Mouse (Mus musculus) inflammation-experienced regulatory T-cells, adult 6 months (primary cell): Measurements from ENCODE around the gene Ankrd34a. TPM values are rescaled to one million over a fixed set of nuclear protein-coding genes. Genes with fewer than 3 reads are reported as not detected.

Source experiments
- ATAC-seq: one replicate; pipeline ENCODE4 v1.8.0; 2017
- polyA plus RNA-seq, 3 experiments: library from polyadenylated mRNA; unstranded; fragments of 100-300 nt; shearing (Covaris generic); gene quantifications; one replicate each; pipeline ENCODE4 v1.2.1; 2017

The Ankrd34a gene
- polyA plus RNA-seq, 3 experiments from 2014 or later = 0.17 TPM; not detected in 2

DNA sequence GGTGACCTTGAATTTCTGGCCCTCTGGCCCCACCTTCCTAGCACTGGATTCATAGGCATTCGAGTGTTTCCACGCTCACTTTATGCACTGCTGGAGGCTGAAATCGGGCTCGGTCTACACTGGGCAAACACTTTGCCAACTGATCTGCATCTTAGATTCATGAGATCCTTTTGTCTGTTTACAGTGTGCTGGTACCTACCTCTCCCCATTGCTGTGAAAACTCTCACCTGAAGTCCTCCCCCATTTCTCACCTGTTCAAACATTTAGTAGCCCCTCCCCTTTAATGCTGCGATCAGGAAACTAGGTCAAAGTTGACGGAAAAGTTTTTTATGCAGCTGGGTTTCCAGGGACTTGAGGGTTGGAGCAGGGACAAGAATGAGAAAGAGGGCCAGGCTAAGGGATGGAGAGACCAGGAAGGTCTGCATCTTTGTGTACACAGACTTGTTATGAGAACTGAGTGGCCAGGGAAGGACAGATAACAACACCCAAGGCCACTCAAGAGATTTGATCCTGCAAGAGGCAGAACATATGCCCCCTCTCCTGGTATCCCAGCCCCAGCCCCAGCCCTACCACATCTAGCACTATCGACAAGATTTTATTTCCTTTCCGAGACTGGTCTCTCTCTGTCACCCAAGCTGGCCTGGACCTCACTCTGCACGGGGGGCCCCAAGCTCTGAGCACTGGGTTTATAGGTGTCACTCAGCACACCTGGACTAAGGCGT lies 32.4 kb upstream of the Ankrd34a start:
- no peak for ATAC-seq

GRCm38 (mm10) chr3:96564633-96565032 lies 31.8 kb upstream of the Ankrd34a start:
- peak; percentile 81 for ATAC-seq

DNA sequence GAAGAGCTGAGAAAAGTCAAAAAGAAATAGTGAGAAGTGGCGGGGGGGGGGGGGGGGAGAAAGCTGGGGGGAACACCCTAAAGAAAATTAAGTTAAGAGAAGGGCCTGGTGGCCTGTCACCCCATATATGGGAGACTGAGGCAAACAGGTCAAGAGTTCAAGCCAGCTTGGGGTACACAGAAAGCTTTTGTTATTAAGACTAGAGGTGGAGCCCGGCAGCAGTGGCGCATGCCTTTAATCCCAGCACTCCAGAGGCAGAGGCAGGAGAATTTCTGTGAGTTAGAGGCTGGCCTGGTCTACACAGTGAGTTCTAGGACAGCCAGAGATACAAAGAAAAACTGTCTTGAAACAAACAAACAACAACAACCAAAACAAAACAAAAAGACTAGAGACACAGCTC lies 31.3 kb upstream of the Ankrd34a start:
- ATAC-seq = no peak

- peak; percentile 42 for ATAC-seq
These were observed 29.6 kb upstream of the Ankrd34a start for GRCm38 (mm10) chr3:96566661-96567450.

- ATAC-seq = no peak
These were observed 27.8 kb upstream of the Ankrd34a start for GRCm38 (mm10) chr3:96568605-96569004.

DNA sequence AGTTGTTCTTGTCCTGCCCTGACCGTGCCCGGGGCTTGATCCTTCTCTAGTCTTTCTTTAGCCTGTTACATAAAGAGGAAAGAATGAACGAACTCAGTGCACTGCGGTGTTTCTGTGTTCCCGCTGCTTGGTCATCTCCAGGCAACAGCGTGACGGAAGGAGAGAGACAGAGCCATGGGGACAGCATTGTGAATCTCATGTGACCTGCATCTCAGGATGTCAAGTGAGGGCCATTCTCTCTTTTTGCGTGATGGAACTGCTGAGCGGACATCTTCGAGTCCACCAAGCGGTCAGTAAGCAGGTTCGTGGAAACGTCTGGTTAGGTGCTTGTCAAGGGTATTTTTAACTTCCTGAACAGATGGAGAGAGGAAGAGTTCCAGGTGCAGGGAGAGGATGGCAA lies 26.9 kb upstream of the Ankrd34a start:
- ATAC-seq = no peak

DNA sequence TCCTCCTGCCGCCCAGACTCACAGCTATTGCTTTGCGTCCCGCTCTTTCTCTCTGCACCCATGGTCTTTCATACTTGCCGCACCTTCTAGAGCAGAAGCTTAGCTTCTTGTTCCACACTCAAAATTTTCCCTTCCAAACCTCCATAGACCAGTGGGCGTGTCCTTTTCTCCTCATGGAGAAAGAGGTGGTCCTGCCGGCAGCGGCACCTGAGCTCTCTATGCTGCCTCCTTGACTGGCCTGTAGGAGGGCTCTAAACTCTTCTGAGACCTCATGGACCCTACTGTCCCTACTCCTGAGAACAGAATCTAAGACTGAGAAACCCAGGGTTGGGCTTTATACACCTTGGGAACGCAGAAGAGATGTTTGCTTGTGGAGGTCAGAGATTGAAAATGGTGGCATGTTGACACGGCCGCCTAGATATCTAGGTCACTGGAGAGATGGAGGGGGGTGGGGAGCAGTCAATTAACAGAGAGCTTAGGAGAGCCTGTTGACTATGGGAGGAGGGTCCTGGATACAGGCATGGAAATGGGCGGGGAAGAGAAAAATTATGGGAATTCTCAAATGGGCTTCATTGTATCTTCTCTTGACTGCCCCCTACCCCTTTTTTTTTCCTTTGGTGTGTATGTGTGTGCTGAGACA lies 26.4 kb upstream of the Ankrd34a start:
- ATAC-seq = no peak

DNA sequence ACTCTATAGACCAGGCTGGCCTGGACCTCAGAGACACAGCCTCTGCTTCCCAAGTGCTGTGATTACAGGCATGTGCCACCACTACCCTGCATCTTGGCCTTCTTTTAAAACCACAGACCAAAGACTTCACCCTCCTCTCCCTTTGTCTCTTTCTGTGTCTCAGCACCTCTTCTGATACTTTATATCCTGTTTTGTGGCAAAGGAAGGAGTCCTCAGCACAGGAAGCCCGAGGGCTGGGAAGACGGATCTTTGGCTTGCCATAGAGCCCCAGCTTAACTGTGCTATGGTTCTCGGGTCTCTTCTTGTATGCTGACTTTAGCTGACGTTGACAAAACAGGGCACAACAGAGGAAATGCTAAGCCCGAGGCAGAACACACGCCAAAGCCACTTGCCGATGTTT lies 25.8 kb upstream of the Ankrd34a start:
- ATAC-seq = peak; percentile 73

DNA sequence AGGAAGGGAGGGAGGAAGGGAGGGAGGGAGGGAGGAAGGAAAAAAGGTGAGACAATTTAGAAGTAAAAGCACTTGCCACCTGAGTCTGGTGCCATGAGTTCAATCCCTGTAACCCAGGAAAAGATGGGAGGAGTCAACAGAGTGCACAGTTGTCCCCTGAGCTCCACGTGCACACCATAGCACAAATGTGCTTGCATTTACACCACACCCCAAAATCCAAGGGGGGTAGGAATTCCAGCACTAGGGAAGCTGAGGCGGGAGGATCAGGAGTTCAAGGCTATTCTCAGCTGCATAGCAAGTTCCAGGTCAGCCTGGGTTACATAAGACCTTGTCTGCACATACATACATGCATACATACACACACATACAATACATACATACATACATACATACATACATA lies 25.1 kb upstream of the Ankrd34a start:
- ATAC-seq = no peak

DNA sequence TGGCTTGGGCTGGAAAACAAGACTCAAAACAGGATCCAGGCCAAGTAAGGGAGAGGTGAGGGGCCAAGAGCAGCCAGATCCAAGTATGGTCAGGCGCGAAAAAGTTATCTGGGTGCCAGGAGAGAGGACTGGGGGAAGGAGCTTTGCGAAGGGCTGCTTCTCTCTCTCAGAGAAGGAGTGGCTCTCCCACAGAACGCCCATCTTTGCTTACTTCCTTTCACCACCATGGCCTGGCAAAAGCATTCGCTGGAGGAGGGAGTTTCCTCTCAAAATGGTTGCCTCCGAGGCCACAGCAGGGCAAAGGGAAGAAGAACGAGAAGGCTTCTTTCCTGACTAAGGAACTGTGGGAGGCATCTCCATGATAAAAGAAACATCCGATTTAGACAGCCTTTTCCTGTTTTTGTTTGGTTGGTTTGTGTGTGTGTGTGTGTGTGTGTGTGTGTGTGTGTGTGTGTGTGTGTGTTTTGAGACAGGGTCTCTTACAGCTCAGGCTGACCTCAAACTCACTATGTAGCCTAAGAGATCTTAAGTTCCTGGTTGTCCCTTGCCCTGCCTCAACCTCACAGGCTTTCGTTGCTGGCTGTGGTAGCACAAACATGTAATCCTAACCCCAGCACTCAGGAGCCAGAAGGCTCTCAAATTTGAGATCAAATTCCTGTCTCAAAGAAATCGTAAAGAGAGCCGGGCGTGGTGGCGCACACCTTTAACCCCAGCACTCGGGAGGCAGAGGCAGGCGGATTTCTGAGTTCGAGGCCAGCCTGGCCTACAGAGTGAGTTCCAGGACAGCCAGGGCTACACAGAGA lies 24.3 kb upstream of the Ankrd34a start:
- ATAC-seq = no peak

GRCm38 (mm10) chr3:96573611-96574511 lies 22.6 kb upstream of the Ankrd34a start:
- ATAC-seq = no peak

DNA sequence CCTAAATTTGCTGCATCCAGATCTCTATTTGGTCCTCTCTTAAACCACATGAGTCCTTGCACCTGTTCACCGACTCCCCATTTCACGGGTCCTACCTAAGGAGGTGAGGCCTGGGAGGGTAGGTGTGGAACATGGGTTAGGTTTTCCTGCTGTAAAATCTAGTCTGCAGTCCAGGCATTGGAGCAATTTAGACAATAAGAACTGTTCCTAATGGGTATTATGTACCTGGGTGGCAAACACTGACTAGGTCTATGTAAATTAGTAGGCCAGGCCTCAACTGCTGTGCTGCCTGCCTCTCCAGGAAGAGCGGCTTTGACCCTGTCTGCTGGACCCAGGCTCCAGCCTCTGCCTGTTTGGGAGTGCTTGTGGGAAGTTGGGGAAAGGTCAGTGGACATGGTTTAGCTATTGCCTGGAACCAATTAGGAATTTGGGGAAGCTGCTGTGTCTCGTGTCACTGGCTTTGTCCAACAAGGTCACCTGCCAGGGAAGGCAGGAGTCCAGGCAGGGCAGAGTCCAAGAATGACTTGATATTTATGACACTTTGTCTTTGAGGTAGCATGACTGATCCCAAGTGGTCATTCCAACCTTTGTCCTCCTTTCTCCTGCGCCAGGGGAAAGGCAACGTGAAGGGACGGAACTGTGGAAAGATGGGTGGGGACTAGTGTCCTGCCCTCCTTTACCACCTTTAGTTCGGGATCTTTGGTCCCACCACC lies 21.0 kb upstream of the Ankrd34a start:
- ATAC-seq = no peak

DNA sequence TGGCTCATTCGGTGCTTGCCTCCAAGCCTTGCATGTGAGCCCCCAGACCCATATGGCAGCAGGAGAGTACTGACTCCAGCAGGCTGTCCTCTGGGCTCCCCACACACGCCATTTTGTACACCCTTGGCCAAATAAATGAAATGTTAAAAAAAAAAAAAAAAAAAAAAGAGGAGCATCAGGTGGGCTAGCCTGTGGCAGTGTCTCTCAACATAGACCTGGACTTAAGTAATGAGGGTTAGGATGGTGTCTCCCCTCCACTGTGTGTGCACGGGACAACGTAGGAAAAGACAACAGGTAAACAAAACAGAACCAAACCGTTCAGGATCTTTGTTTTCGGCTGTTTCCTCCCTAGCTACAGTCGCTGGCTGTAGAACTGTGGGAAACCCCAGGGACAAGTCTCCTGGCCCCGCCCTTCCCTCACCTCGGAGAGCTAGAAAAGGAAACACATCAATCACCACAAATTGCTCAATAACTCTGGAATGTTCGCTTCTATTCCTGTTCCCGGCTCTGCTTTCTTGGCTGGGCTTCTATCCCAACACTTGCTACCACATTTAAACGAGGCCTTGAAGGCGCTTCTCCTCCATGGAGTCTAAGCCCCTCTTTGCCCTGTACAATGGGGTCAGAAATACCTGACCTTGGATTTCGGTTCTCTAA lies 20.3 kb upstream of the Ankrd34a start:
- ATAC-seq = no peak

DNA sequence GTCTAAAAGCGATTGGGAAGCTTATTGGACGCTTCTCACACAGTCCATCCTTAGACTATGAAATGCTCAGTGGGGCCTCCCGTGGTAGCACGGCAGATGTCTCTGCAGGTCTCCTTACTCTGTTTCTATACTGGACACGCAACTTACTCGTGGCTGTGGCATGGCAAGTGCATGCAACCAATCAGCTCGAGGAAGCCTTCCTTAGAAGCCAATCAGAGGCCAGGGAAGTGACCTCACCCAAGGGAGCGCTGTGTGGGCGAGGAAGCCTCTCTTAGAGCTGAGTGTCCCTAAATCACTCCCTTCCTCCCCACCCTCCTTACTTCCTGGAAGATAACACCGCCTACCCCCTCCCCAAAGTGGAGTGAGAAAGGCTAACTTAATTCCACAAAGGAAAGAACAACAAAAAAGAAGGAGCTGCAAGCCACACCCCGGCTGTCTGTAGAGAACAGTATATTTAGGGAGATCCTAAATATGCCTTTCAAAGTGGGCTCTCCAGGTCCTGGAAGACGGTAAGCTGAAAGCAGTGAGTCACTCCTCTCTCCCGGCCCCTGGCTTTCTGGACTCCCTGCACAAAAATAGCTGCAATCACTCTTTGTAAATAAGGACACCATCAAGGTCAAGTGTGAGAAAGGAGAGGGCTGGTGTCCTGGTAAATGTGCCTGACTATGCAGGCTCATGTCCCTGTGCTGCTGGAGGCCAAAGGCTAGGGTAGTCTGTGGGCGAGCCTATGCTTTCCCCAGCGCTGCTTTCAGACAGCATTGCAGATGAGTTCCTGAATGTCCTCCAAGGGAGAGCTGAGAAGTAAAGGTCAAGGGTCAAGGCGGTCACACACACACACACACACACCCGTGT lies 19.5 kb upstream of the Ankrd34a start, which contains the start of gene Gm16253:
Gene Gm16253, plus strand, starts transcription at position 295 of the 852 bp plus-strand sequence.
- ATAC-seq = peak; percentile 87

DNA sequence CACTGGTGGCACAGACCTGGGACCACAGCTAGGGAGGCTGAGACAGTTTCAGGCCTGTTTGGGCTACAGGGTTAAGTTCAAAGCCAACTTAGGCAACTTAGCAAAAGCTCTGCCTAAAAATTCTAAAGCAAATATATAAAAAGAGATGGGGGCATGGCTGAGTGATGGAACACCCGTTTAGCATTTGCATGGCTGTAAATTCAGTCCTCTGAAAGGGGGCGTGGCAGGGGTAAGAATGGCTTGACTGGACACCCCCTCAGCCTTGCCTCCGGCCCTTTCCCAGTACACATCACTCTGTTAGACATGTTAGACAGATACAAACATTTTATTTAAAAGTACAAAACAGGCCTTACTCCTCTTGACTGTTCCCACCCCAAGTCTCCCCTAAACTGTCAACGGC lies 18.9 kb upstream of the Ankrd34a start:
- ATAC-seq = no peak

DNA sequence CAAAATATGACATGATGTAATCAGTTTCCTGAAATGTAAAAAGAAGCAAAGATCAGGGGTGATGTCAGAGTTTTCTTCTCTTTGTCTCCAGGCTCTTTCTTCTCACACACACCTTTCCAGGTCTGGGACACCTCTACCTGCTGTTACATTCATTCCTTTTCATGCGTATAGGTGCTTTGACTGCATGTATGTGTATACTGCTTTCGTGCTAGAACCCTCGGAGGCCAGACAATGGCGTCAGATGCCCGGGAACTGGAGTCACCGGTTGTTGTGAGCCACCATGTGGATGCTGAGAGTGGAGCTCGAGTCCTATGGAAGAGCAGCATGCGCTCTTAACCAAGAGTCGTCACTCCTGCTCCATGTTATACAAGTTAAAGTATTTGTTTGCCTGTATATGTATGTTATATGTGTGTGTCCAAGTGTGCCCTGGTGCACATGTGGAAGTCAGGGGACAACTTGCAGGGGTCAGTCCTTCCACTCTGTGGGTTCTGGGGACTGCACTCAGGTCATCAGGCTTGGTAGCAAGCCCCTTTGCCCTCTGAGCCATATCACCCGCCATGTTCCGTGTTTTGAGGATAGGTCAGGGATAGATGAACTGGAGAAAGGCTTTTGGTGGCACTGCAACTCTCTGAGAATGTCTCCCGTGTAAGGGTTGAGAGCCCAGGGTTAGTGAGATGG lies 17.7 kb upstream of the Ankrd34a start:
- ATAC-seq = no peak

- ATAC-seq = no peak
These were observed 17.1 kb upstream of the Ankrd34a start for GRCm38 (mm10) chr3:96579239-96579750.

- ATAC-seq = peak; percentile 65
These were observed 16.5 kb upstream of the Ankrd34a start for GRCm38 (mm10) chr3:96579885-96580454.
